16 mouse cellular contexts compared by ENCODE assay signal in the genomic region with DNA sequence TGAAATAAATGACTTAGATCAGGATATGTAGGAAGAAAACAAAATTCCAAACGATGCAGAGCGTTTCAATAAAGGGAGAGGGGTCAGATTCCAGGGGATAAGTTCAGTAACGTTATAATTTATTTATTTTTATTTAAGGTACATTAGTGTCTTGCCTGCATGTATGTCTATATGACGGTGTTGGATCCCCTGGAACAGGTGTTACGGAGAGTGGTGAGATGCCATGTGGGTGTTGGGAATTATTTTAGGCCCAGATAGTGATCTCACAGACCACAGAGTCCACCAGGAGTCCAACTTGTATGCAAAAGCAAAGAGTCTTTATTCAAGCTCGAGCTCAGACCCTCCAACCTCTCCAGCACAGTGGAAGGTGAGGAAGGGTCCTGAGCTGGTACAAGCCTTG. TPM values are rescaled to one million over a fixed set of nuclear protein-coding genes. Genes with fewer than 3 reads are reported as not detected.
"Had no signal": no experiment of that assay in that cellular context is flagged by ENCODE, and none has a peak within 500 bp of the region (broad histone marks: within the 10 kb centered on the region; RNA-seq: fewer than 3 reads in every experiment).

No protein-coding gene starts in this region.

- ATAC-seq: midbrain, embryonic 13.5 days; midbrain, embryonic 16.5 days had no signal

- H3K27me3 ChIP-seq: kidney, embryonic 15.5 days; liver, embryonic 13.5 days; midbrain, embryonic 13.5 days; neural tube, embryonic 13.5 days had no signal

- H3K4me1 ChIP-seq: liver, embryonic 13.5 days; midbrain, embryonic 13.5 days; neural tube, embryonic 13.5 days had no signal

- H3K4me2 ChIP-seq: kidney, embryonic 15.5 days; liver, embryonic 13.5 days; midbrain, embryonic 13.5 days; neural tube, embryonic 13.5 days had no signal

- DNase-seq: liver, embryonic 13.5 days; lung, adult 2 months; lung, postnatal 14 days; lung, postnatal 4 days; right cerebral cortex, adult 18-20 months; right cerebral cortex, postnatal 14 days; right cerebral cortex, postnatal 4 days; thymus, adult 2 months; thymus, postnatal 25 days had no signal

- H3K4me3 ChIP-seq: kidney, embryonic 15.5 days; left cerebral cortex, adult 2 months; liver, embryonic 13.5 days; midbrain, embryonic 13.5 days; neural tube, embryonic 13.5 days had no signal

- H3K27ac ChIP-seq: kidney, embryonic 15.5 days; left cerebral cortex, adult 2 months; liver, embryonic 13.5 days; midbrain, embryonic 13.5 days; neural tube, embryonic 13.5 days; stomach, postnatal 0 days had no signal

- H3K9me3 ChIP-seq: liver, embryonic 13.5 days; midbrain, embryonic 13.5 days; neural tube, embryonic 13.5 days had no signal

- H3K36me3 ChIP-seq: kidney, embryonic 15.5 days; liver, embryonic 13.5 days; midbrain, embryonic 13.5 days; neural tube, embryonic 13.5 days had no signal

- H3K9ac ChIP-seq: kidney, embryonic 15.5 days; liver, embryonic 13.5 days; midbrain, embryonic 13.5 days; neural tube, embryonic 13.5 days had no signal

RNA-seq across cellular contexts. Expression of a gene that starts 16.2 kb away (rescaled TPM):
- polyA plus RNA-seq: liver, adult 2 months had no signal
